Mouse (Mus musculus): ENCODE results near the gene Filip1l.

DNA sequence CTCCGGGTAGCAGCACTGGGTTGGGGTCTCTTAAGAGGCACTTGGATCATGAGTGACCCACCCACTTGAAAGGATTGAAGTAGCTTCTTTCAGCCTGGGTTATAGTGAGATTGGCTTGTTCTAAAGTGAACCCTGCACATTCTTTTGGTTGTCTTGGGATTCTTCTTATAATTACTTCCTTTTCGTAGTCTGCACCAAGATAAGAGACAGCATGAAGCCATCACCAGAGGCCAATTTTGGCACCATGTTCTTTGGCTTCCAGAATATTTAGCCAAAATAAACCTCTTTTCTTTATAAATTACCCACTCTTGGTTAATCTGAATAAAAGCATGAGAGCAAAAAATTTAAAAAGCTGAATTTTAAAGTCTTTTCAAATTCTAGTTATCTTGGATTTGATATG lies 117.0 kb downstream of the Filip1l start:
- TF ChIP-seq POLR2A (IDR thresholded peaks at IDR 0.05; ENCODE audit: low read depth, low read length) (no peak), CTCF (conservative IDR thresholded peaks at IDR 0.05; ENCODE audit: insufficient read depth, insufficient read length, low read depth, low read length) (no peak)

Measured in kidney, adult 2 months (tissue).